Mouse (Mus musculus) CD4-positive naive resting alpha-beta T cell, adult 57 days (primary cell): ENCODE data around the gene Oosp1. TPM values are rescaled to one million over a fixed set of nuclear protein-coding genes. Genes with fewer than 3 reads are reported as not detected.

ENCODE experiments used
- total RNA-seq: library from RNA; stranded (reverse); gene quantifications from one replicate; pipeline ENCODE4 v1.2.4, GENCODE M21; 2023

Gene Oosp1
- total RNA-seq: 1.4 TPM

GRCm38 (mm10) chr19:11690839-11691238 is at the start of gene Oosp1:
Gene Oosp1, minus strand, starts transcription at chr19:11691150.

GRCm38 (mm10) chr19:11696755-11697154 is 5.8 kb upstream of the Oosp1 start, which contains the start of gene Oosp3:
Gene Oosp3, plus strand, starts transcription at chr19:11697055.

GRCm38 (mm10) chr19:11660459-11660858 is 30.5 kb downstream of the Oosp1 start, which contains the start of gene Oosp2:
Gene Oosp2, minus strand, starts transcription at chr19:11660559.

GRCm38 (mm10) chr19:11640732-11641131 is 50.2 kb downstream of the Oosp1 start, which contains the start of gene Ms4a3:
Gene Ms4a3, minus strand, starts transcription at chr19:11640851.

GRCm38 (mm10) chr19:11623551-11623950 is 67.4 kb downstream of the Oosp1 start, which contains the start of gene Ms4a2:
Gene Ms4a2, minus strand, starts transcription at chr19:11623719.

Other genes with a start within 250 kb of the Oosp1 start
- 839 TPM for gene Ms4a4b, start 247.6 kb downstream of the Oosp1 start, total RNA-seq
- 40.2 TPM for gene Ms4a6c, start 221.8 kb downstream of the Oosp1 start, total RNA-seq
- gene Gm8369, start 205.2 kb downstream of the Oosp1 start, total RNA-seq: 354 TPM
- 659 TPM for gene Ms4a6b, start 174.6 kb downstream of the Oosp1 start, total RNA-seq
- gene Ms4a4d, start 154.3 kb downstream of the Oosp1 start, total RNA-seq: not detected
- gene Ms4a6d, start 86.3 kb downstream of the Oosp1 start, total RNA-seq: 9.2 TPM
- gene Ms4a2, start 67.4 kb downstream of the Oosp1 start, total RNA-seq: not detected
- not detected for gene Ms4a3, start 50.3 kb downstream of the Oosp1 start, total RNA-seq
- gene Oosp2, start 30.6 kb downstream of the Oosp1 start, total RNA-seq: not detected
- gene Oosp3, start 5.9 kb upstream of the Oosp1 start, total RNA-seq: not detected
- gene Gif, start 56.4 kb upstream of the Oosp1 start, total RNA-seq: not detected
- gene Mrpl16, start 79.2 kb upstream of the Oosp1 start, total RNA-seq: 22.4 TPM
- 9.5 TPM for gene Stx3, start 128.3 kb upstream of the Oosp1 start, total RNA-seq
- not detected for gene Olfr1417, start 148.1 kb upstream of the Oosp1 start, total RNA-seq
- gene Olfr1418, start 169.9 kb upstream of the Oosp1 start, total RNA-seq: not detected
- gene Olfr1419, start 184.0 kb upstream of the Oosp1 start, total RNA-seq: not detected
- not detected for gene Olfr1420, start 195.4 kb upstream of the Oosp1 start, total RNA-seq
- gene Patl1, start 221.2 kb upstream of the Oosp1 start, total RNA-seq: 54.0 TPM